Mouse (Mus musculus) embryonic fibroblast, embryonic 13.5 days (primary cell): ENCODE measurements around the gene Galt.
"Not testable (repeated sequence)": the region's sequence is repeated elsewhere in the genome, so short reads cannot be mapped to it uniquely, and the experiment has no call there.

Experiments used
- CTCF ChIP-seq: IDR thresholded peaks from 2 replicates; pipeline ENCODE4 v1.5.1; 2011; ENCODE audit warnings: mild to moderate bottlenecking, control low read depth, low read length, moderate library complexity, borderline replicate concordance; ENCODE audit not compliant: insufficient read depth
- POLR2A ChIP-seq: IDR thresholded peaks from 2 replicates; pipeline ENCODE4 v1.6.1; 2011; ENCODE audit warnings: low read depth, mild to moderate bottlenecking, control low read depth, low read length, moderate library complexity

GRCm38 (mm10) chr4:41781271-41781670, 26.2 kb downstream of the Galt start:
- not testable (repeated sequence) for TF ChIP-seq POLR2A, CTCF
